Mouse (Mus musculus): ENCODE measurements around the gene Cyth4. TPM values are rescaled to one million over a fixed set of nuclear protein-coding genes. Genes with fewer than 3 reads are reported as not detected.

Gene Cyth4
- total RNA-seq, 2 experiments from 2014 or later, result 16.9 to 18.0 TPM

Other genes starting within 250 kb of the Cyth4 start
- under 1 TPM in 1 of 2 experiments, not detected in 1; 0.43 TPM for gene Tex33, start 201.1 kb upstream of the Cyth4 start, total RNA-seq (2021)
- 10 to 100 TPM; 35.4 to 45.6 TPM for gene Tst, start 191.1 kb upstream of the Cyth4 start, total RNA-seq (2021)
- 10 to 100 TPM; 39.5 to 41.9 TPM for gene Mpst, start 190.6 kb upstream of the Cyth4 start, total RNA-seq (2021)
- gene Kctd17, start 168.5 kb upstream of the Cyth4 start, total RNA-seq (2021), result 100 to 1,000 TPM; 254 to 262 TPM
- gene Tmprss6, start 128.4 kb upstream of the Cyth4 start, total RNA-seq (2021), result not detected
- gene Il2rb, start 101.8 kb upstream of the Cyth4 start, total RNA-seq (2021), result under 1 TPM; 0.07 to 0.12 TPM
- 10 to 100 TPM; 10.8 to 12.0 TPM for gene C1qtnf6, start 65.6 kb upstream of the Cyth4 start, total RNA-seq (2021)
- 10 to 100 TPM; 22.9 to 23.9 TPM for gene Sstr3, start 52.4 kb upstream of the Cyth4 start, total RNA-seq (2021)
- 1 to 10 TPM; 2.5 to 3.5 TPM for gene Rac2, start 24.3 kb upstream of the Cyth4 start, total RNA-seq (2021)
- gene Elfn2, start 121.7 kb downstream of the Cyth4 start, total RNA-seq (2021), result 100 to 1,000 TPM; 161 to 171 TPM
- gene Mfng, start 176.4 kb downstream of the Cyth4 start, total RNA-seq (2021), result 1 to 10 TPM; 7.9 to 8.3 TPM
- gene Card10, start 206.0 kb downstream of the Cyth4 start, total RNA-seq (2021), result 1 to 10 TPM; 4.8 to 4.9 TPM
- 10 to 100 TPM in 1 of 2 experiments, 1 to 10 TPM in 1; 9.9 to 10.5 TPM for gene Cdc42ep1, start 245.6 kb downstream of the Cyth4 start, total RNA-seq (2021)

Measured in layer of hippocampus, postnatal 14 days (tissue).